Mouse (Mus musculus) kidney, embryonic 15.5 days (tissue): ENCODE data around the gene Rnf130. TPM values are rescaled to one million over a fixed set of nuclear protein-coding genes. Genes with fewer than 3 reads are reported as not detected.

Source experiments
- ATAC-seq: fragments of 200-750 bp; cut with Nextera tagmentation; replicated peaks from 2 replicates; pipeline ENCODE4 v1.8.0; 2017; ENCODE audit warnings: moderate TSS enrichment; ENCODE audit not compliant: low FRiP score
- H3K27ac ChIP-seq: fragments of 300-500 bp; sonication (generic); 2 replicates; pipeline ENCODE4 v1.5.1; 2015; ENCODE audit warnings: mild to moderate bottlenecking, inconsistent platforms
- H3K27me3 ChIP-seq: fragments of 300-500 bp; sonication (generic); 2 replicates; pipeline ENCODE4 v1.6.1; 2015; ENCODE audit warnings: inconsistent platforms
- H3K36me3 ChIP-seq: fragments of 300-500 bp; sonication (generic); 2 replicates; pipeline ENCODE4 v1.6.1; 2015; ENCODE audit warnings: inconsistent platforms
- H3K4me1 ChIP-seq: fragments of 300-500 bp; sonication (generic); 2 replicates; pipeline ENCODE4 v1.6.1; 2015; ENCODE audit warnings: inconsistent platforms
- H3K4me2 ChIP-seq: fragments of 300-500 bp; sonication (generic); 2 replicates; pipeline ENCODE4 v1.6.1; 2015; ENCODE audit warnings: moderate library complexity, mild to moderate bottlenecking, inconsistent platforms
- H3K4me3 ChIP-seq: fragments of 300-500 bp; sonication (generic); replicated peaks from 2 replicates; pipeline ENCODE4 v1.5.1; 2015; ENCODE audit warnings: mild to moderate bottlenecking, inconsistent platforms
- H3K9ac ChIP-seq: fragments of 300-500 bp; sonication (generic); 2 replicates; pipeline ENCODE4 v1.6.1; 2015; ENCODE audit warnings: mild to moderate bottlenecking, inconsistent platforms
- H3K9me3 ChIP-seq: fragments of 300-500 bp; sonication (generic); replicated peaks from 2 replicates; pipeline ENCODE4 v1.6.1; 2016; ENCODE audit warnings: inconsistent platforms
- WGBS: fragments of 180-500 bp; shearing (Covaris S2); methylation state at CpG from one replicate; pipeline ENCODE4 v1.1.7; 2015; ENCODE audit warnings: mixed read lengths; 5-methylcytosine and 5-hydroxymethylcytosine counted together
- microRNA counts: library from miRNA; unstranded; fragments of <30 nt; microRNA quantifications from one replicate; lab custom pipeline; 2016
- microRNA-seq: library from miRNA; unstranded; fragments of <30 nt; microRNA quantifications from one replicate; pipeline ENCODE4, GENCODE M21; 2016
- polyA plus RNA-seq: library from polyadenylated mRNA; unstranded; fragments of >200 nt; fragmentation: Nextera tagmentation; extraction: Ambion mirVana; gene quantifications from 2 replicates; pipeline ENCODE4 v1.2.1, GENCODE M21; 2015

Rnf130 gene
- polyA plus RNA-seq, 1 experiment from 2014 or later: 59.1 TPM

GRCm38 (mm10) chr11:50149200-50149599, 124.1 kb downstream of the Rnf130 start:
- Histone ChIP-seq H3K36me3 (peaks cover 94% of the 10 kb centered on the region), H3K9ac (no peak overlapping the region), H3K9me3 (no peaks in the 10 kb centered on the region), H3K4me3 (no peak overlapping the region), H3K27ac (no peak overlapping the region), H3K27me3 (no peaks in the 10 kb centered on the region), H3K4me1 (peaks cover 13% of the 10 kb centered on the region), H3K4me2 (no peak overlapping the region)
- ATAC-seq: no peak
- 83% methylated on average over 7 of the region's 7 CpGs for WGBS

GRCm38 (mm10) chr11:50149603-50150150, 124.5 kb downstream of the Rnf130 start:
- Histone ChIP-seq H3K9ac (no peak overlapping the region), H3K27ac (no peak overlapping the region), H3K27me3 (no peaks in the 10 kb centered on the region), H3K36me3 (peaks cover 97% of the 10 kb centered on the region), H3K9me3 (no peaks in the 10 kb centered on the region), H3K4me2 (no peak overlapping the region), H3K4me3 (no peak overlapping the region), H3K4me1 (peaks cover 17% of the 10 kb centered on the region)
- WGBS: 81% methylated on average over 9 of the region's 9 CpGs
- ATAC-seq: no peak

- Histone ChIP-seq H3K4me3 (no peak overlapping the region), H3K9me3 (no peaks in the 10 kb centered on the region), H3K9ac (no peak overlapping the region), H3K27ac (no peak overlapping the region), H3K27me3 (no peaks in the 10 kb centered on the region), H3K4me2 (no peak overlapping the region), H3K4me1 (peaks cover 19% of the 10 kb centered on the region), H3K36me3 (peaks cover 97% of the 10 kb centered on the region)
- WGBS: 88% methylated on average over 3 of the region's 3 CpGs
- ATAC-seq: no peak
These were observed 126.2 kb downstream of the Rnf130 start for GRCm38 (mm10) chr11:50151374-50151773.

- H3K4me2 ChIP-seq: no peak overlapping the region
- ATAC-seq: no peak
- no peaks in the 10 kb centered on the region for H3K27me3 ChIP-seq
- 46% methylated on average over 9 of the region's 9 CpGs for WGBS
- no peak overlapping the region for H3K4me3 ChIP-seq
- peak overlapping the region; percentile 41; the same call in 1 of the 2 replicates for H3K27ac ChIP-seq
- H3K9me3 ChIP-seq: no peaks in the 10 kb centered on the region
- no peak overlapping the region for H3K9ac ChIP-seq
- peaks cover 100% of the 10 kb centered on the region for H3K36me3 ChIP-seq
- H3K4me1 ChIP-seq: peaks cover 19% of the 10 kb centered on the region
These were observed 129.0 kb downstream of the Rnf130 start for GRCm38 (mm10) chr11:50154166-50154565.

MicroRNA genes within 50 kb of the gene (microRNA counts, 519-probe panel; counts per million panel counts)
- 1,909 counts per million, percentile 14 among the panel's probes with 10 or more counts for microRNA mmu-miR-340-3p (lab: Ali Mortazavi, UCI)
- microRNA mmu-miR-340-5p (lab: Ali Mortazavi, UCI): 3,260 counts per million, percentile 86 among the panel's probes with 10 or more counts

Small RNA genes lying within 50 kb of the gene (microRNA-seq; reads per million reads assigned to microRNA genes)
- 268 reads per million, percentile 69 among the genes with 10 or more reads in this experiment for gene Mir340

Other genes starting within 250 kb of the Rnf130 start
- gene Gfpt2, start 231.2 kb upstream of the Rnf130 start, polyA plus RNA-seq: 12.4 and 13.8 TPM in 2 replicates
- 30.3 and 30.4 TPM in 2 replicates for gene Mapk9, start 178.6 kb upstream of the Rnf130 start, polyA plus RNA-seq
- 0.18 TPM in 1 of 2 replicates, not detected in the other for gene Rasgef1c, start 123.5 kb upstream of the Rnf130 start, polyA plus RNA-seq
- 40.0 and 42.9 TPM in 2 replicates for gene Tbc1d9b, start 106.0 kb downstream of the Rnf130 start, polyA plus RNA-seq
- gene Mrnip, start 149.1 kb downstream of the Rnf130 start, polyA plus RNA-seq: 19.3 and 20.0 TPM in 2 replicates
- gene Sqstm1, start 185.5 kb downstream of the Rnf130 start, polyA plus RNA-seq: 233 and 259 TPM in 2 replicates
- 37.3 and 37.5 TPM in 2 replicates for gene Mgat4b, start 185.5 kb downstream of the Rnf130 start, polyA plus RNA-seq
- 1.4 and 1.9 TPM in 2 replicates for gene Ltc4s, start 213.3 kb downstream of the Rnf130 start, polyA plus RNA-seq